ENCODE assay signal across 14 mouse cellular contexts in the genomic region with DNA sequence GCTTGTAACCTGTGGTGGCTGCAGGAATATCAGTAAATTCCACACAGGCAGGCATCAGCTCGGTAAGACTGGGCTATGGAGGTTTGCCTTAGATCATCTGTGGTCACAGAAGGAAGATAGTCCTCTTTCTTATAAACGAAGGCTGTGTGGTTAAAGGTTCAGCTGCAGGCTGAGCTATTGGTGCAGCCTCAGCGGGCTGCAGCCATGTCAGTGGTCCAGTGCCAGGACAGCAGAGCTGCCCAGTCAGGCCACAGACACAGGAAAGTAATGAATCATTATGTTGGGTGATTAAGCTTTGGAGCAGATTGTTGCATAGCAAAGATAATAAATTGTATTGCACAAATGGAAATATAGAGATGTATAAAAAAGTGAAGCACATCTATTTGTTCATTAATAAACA.
"Had no signal": no experiment of that assay in that cellular context is flagged by ENCODE, and none has a peak within 500 bp of the region (broad histone marks: within the 10 kb centered on the region; RNA-seq: fewer than 3 reads in every experiment).

No protein-coding gene starts in this region.

- DNase-seq: kidney, adult 8-10 months; kidney, postnatal 25 days; lung, adult 2 months; lung, postnatal 36 days; right cerebral cortex, postnatal 4 days; spleen, adult 18-20 months; thymus, postnatal 36 days had no signal

- ATAC-seq: lung, postnatal 0 days; midbrain, embryonic 15.5 days had no signal

- H3K27ac ChIP-seq: limb, embryonic 10.5 days; liver, embryonic 15.5 days; midbrain, embryonic 10.5 days; midbrain, embryonic 15.5 days; neural tube, embryonic 13.5 days had no signal

- H3K27me3 ChIP-seq: liver, embryonic 15.5 days; midbrain, embryonic 15.5 days; neural tube, embryonic 13.5 days had no signal

- H3K9ac ChIP-seq: liver, embryonic 15.5 days; midbrain, embryonic 15.5 days; neural tube, embryonic 13.5 days had no signal

- H3K4me3 ChIP-seq: limb, embryonic 10.5 days; liver, embryonic 15.5 days; midbrain, embryonic 10.5 days; midbrain, embryonic 15.5 days; neural tube, embryonic 13.5 days had no signal

- H3K36me3 ChIP-seq: limb, embryonic 10.5 days; liver, embryonic 15.5 days; midbrain, embryonic 10.5 days; midbrain, embryonic 15.5 days; neural tube, embryonic 13.5 days had no signal

- H3K4me2 ChIP-seq: liver, embryonic 11.5 days; liver, embryonic 15.5 days; midbrain, embryonic 15.5 days; neural tube, embryonic 13.5 days had no signal

- H3K4me1 ChIP-seq: liver, embryonic 15.5 days; midbrain, embryonic 10.5 days; midbrain, embryonic 15.5 days had no signal

- H3K9me3 ChIP-seq: limb, embryonic 10.5 days; liver, embryonic 15.5 days; midbrain, embryonic 10.5 days; midbrain, embryonic 15.5 days; neural tube, embryonic 13.5 days had no signal
